9 mouse cellular contexts compared by ENCODE assay signal in genomic region chr10:79928907-79929701, GRCm38 (mm10). TPM values are rescaled to one million over a fixed set of nuclear protein-coding genes. Genes with fewer than 3 reads are reported as not detected.
DNase-seq lines count a peak whose midpoint lies in the region; ATAC-seq and TF ChIP-seq lines count a peak whose summit lies in the region.
"Had no signal": no experiment of that assay in that cellular context is flagged by ENCODE, and none has a peak within 500 bp of the region (broad histone marks: within the 10 kb centered on the region; RNA-seq: fewer than 3 reads in every experiment).

No protein-coding gene starts in this region.

- H3K27me3 ChIP-seq in lung, embryonic 14.5 days (ENCODE audit: insufficient read depth, low read length), result no peaks in the 10 kb centered on the region
- peaks cover 2% of the 10 kb centered on the region for H3K27me3 ChIP-seq in limb, embryonic 12.5 days

- H3K4me2 ChIP-seq in lung, embryonic 14.5 days, result peak overlapping the region; percentile 98
- H3K4me2 ChIP-seq in limb, embryonic 12.5 days, result peak overlapping the region; percentile 87

- peaks cover 30% of the 10 kb centered on the region for H3K36me3 ChIP-seq in lung, embryonic 14.5 days (ENCODE audit: insufficient read depth)
- H3K36me3 ChIP-seq in limb, embryonic 12.5 days, result peaks cover 39% of the 10 kb centered on the region

- 21% methylated on average over 9 of the region's 9 CpGs for WGBS in lung, embryonic 14.5 days
- WGBS in lung, adult 2 months, result 38% methylated on average over 9 of the region's 9 CpGs
- 9% methylated on average over 9 of the region's 9 CpGs for WGBS in limb, embryonic 12.5 days
- 37% methylated on average over 9 of the region's 9 CpGs for WGBS in olfactory bulb, adult 2 months

- peak overlapping the region; percentile 65 for H3K27ac ChIP-seq in lung, embryonic 14.5 days (ENCODE audit: low read depth)
- peak overlapping the region; percentile 97 for H3K27ac ChIP-seq in limb, embryonic 12.5 days
- no peak overlapping the region for H3K27ac ChIP-seq in olfactory bulb, adult 2 months (ENCODE audit: insufficient read depth, low read depth, low read length)

- TF ChIP-seq POLR2A in lung, adult 2 months (IDR thresholded peaks at IDR 0.05; ENCODE audit: borderline replicate concordance, extremely low read depth, low read depth, low read length), result no peak
- no peak for TF ChIP-seq POLR2A in olfactory bulb, adult 2 months (IDR thresholded peaks at IDR 0.05; ENCODE audit: insufficient read depth, low read depth, low read length)

- H3K4me3 ChIP-seq in lung, embryonic 14.5 days (ENCODE audit: low read depth, low read length), result peak overlapping the region; percentile 94
- no peak overlapping the region for H3K4me3 ChIP-seq in lung, adult 2 months (replicated peaks; ENCODE audit: extremely low read depth, low read depth, low read length)
- peak overlapping the region; percentile 97 for H3K4me3 ChIP-seq in limb, embryonic 12.5 days (replicated peaks)
- peak overlapping the region; percentile 83; the same call in 1 of the 2 replicates for H3K4me3 ChIP-seq in olfactory bulb, adult 2 months (ENCODE audit: insufficient read depth, low read depth, low read length)

- peaks cover 27% of the 10 kb centered on the region for H3K4me1 ChIP-seq in lung, embryonic 14.5 days (ENCODE audit: insufficient read depth)
- H3K4me1 ChIP-seq in lung, adult 2 months (ENCODE audit: control insufficient read depth, insufficient read depth, low read length), result peaks cover 22% of the 10 kb centered on the region
- H3K4me1 ChIP-seq in limb, embryonic 12.5 days (replicated peaks), result peaks cover 69% of the 10 kb centered on the region
- H3K4me1 ChIP-seq in olfactory bulb, adult 2 months (ENCODE audit: control insufficient read depth, insufficient read depth, low read length), result peaks cover 56% of the 10 kb centered on the region

- peak overlapping the region; percentile 36; the same call in 1 of the 2 replicates for H3K9ac ChIP-seq in lung, embryonic 14.5 days
- peak overlapping the region; percentile 90 for H3K9ac ChIP-seq in limb, embryonic 12.5 days (replicated peaks)

- no peak for TF ChIP-seq CTCF in lung, embryonic 14.5 days (IDR thresholded peaks at IDR 0.05; ENCODE audit: low read depth)
- TF ChIP-seq CTCF in lung, adult 2 months (IDR thresholded peaks at IDR 0.05; ENCODE audit: insufficient read depth, low read length), result no peak
- TF ChIP-seq CTCF in olfactory bulb, adult 2 months (IDR thresholded peaks at IDR 0.05; ENCODE audit: insufficient read depth, low read depth, low read length), result no peak

- no peak for ATAC-seq in lung, embryonic 14.5 days (ENCODE audit: insufficient read depth)
- no peak for ATAC-seq in limb, embryonic 12.5 days (ENCODE audit: insufficient number of reproducible peaks, insufficient read depth, low FRiP score, low TSS enrichment, low read depth)
- ATAC-seq in CD4-positive, CD25-positive, alpha-beta regulatory T cell, adult 4 months, result no peak

- peak; percentile 65 for DNase-seq in cerebellum, adult 11-12 months
- no peak for DNase-seq in cerebellum, postnatal 36 days
- DNase-seq in lung, embryonic 14.5 days, result no peak
- DNase-seq in lung, adult 2 months, result no peak
- DNase-seq in right cerebral cortex, adult 18-20 months, result no peak
- DNase-seq: right cerebral cortex, postnatal 14 days had no signal

- no peaks in the 10 kb centered on the region for H3K9me3 ChIP-seq in lung, embryonic 14.5 days (ENCODE audit: low read depth, low read length)
- no peaks in the 10 kb centered on the region for H3K9me3 ChIP-seq in limb, embryonic 12.5 days

RNA-seq across cellular contexts. Expression of gene Arid3a, which starts 2.3 kb away (rescaled TPM):
- polyA plus RNA-seq in lung, embryonic 14.5 days (2014; fragmentation: Nextera tagmentation; extraction: Ambion mirVana), result 5.1 and 5.4 TPM in 2 replicates
- polyA plus RNA-seq in lung, adult 2 months (2012; rRNA removed), result 7.8 and 8.6 TPM in 2 replicates
- polyA plus RNA-seq in limb, embryonic 12.5 days (2016; fragmentation: Nextera tagmentation; extraction: Ambion mirVana), result 8.4 and 8.6 TPM in 2 replicates
- not detected in 2 replicates for polyA plus RNA-seq in olfactory bulb, adult 2 months (2012; ENCODE audit: insufficient read depth, insufficient read length, low replicate concordance, missing spikeins)
- polyA plus RNA-seq in CD4-positive, CD25-positive, alpha-beta regulatory T cell, adult 4 months (2017; shearing (Covaris generic)), result 1 to 10 TPM; 2.7 to 3.3 TPM

RNA-seq across cellular contexts. Expression of gene R3hdm4, which starts 8.1 kb away (rescaled TPM):
- polyA plus RNA-seq in lung, embryonic 14.5 days (2014; fragmentation: Nextera tagmentation; extraction: Ambion mirVana), result 127 and 132 TPM in 2 replicates
- polyA plus RNA-seq in lung, adult 2 months (2012; rRNA removed), result 129 and 162 TPM in 2 replicates
- 149 and 161 TPM in 2 replicates for polyA plus RNA-seq in limb, embryonic 12.5 days (2016; fragmentation: Nextera tagmentation; extraction: Ambion mirVana)
- polyA plus RNA-seq in olfactory bulb, adult 2 months (2012; ENCODE audit: insufficient read depth, insufficient read length, low replicate concordance, missing spikeins), result not detected in 2 replicates
- 100 to 1,000 TPM in 1 of 2 experiments, 10 to 100 TPM in 1; 93.5 to 104 TPM for polyA plus RNA-seq in CD4-positive, CD25-positive, alpha-beta regulatory T cell, adult 4 months (2017; shearing (Covaris generic))

RNA-seq across cellular contexts. Expression of gene Kiss1r, which starts 12.3 kb away (rescaled TPM):
- 0.70 and 1.2 TPM in 2 replicates for polyA plus RNA-seq in lung, embryonic 14.5 days (2014; fragmentation: Nextera tagmentation; extraction: Ambion mirVana)
- polyA plus RNA-seq in lung, adult 2 months (2012; rRNA removed), result 20.9 and 24.4 TPM in 2 replicates
- 1.1 and 1.2 TPM in 2 replicates for polyA plus RNA-seq in limb, embryonic 12.5 days (2016; fragmentation: Nextera tagmentation; extraction: Ambion mirVana)
- not detected in 2 replicates for polyA plus RNA-seq in olfactory bulb, adult 2 months (2012; ENCODE audit: insufficient read depth, insufficient read length, low replicate concordance, missing spikeins)
- under 1 TPM in 1 of 2 experiments, not detected in 1; 0.09 TPM for polyA plus RNA-seq in CD4-positive, CD25-positive, alpha-beta regulatory T cell, adult 4 months (2017; shearing (Covaris generic))

RNA-seq across cellular contexts. Expression of gene Gm26602, which starts 18.4 kb away (rescaled TPM):
- 4.1 TPM in 1 of 2 replicates, not detected in the other for polyA plus RNA-seq in lung, embryonic 14.5 days (2014; fragmentation: Nextera tagmentation; extraction: Ambion mirVana)
- polyA plus RNA-seq in lung, adult 2 months (2012; rRNA removed), result not detected in 2 replicates
- 5.5 and 21.1 TPM in 2 replicates for polyA plus RNA-seq in limb, embryonic 12.5 days (2016; fragmentation: Nextera tagmentation; extraction: Ambion mirVana)
- not detected in 2 replicates for polyA plus RNA-seq in olfactory bulb, adult 2 months (2012; ENCODE audit: insufficient read depth, insufficient read length, low replicate concordance, missing spikeins)
- polyA plus RNA-seq in CD4-positive, CD25-positive, alpha-beta regulatory T cell, adult 4 months (2017; shearing (Covaris generic)), result not detected

RNA-seq across cellular contexts. Expression of gene Med16, which starts 20.4 kb away (rescaled TPM):
- polyA plus RNA-seq in lung, embryonic 14.5 days (2014; fragmentation: Nextera tagmentation; extraction: Ambion mirVana), result 55.5 and 58.7 TPM in 2 replicates
- polyA plus RNA-seq in lung, adult 2 months (2012; rRNA removed), result 76.2 and 79.1 TPM in 2 replicates
- 50.8 and 53.7 TPM in 2 replicates for polyA plus RNA-seq in limb, embryonic 12.5 days (2016; fragmentation: Nextera tagmentation; extraction: Ambion mirVana)
- not detected in 2 replicates for polyA plus RNA-seq in olfactory bulb, adult 2 months (2012; ENCODE audit: insufficient read depth, insufficient read length, low replicate concordance, missing spikeins)
- 1 to 10 TPM; 5.0 to 7.7 TPM for polyA plus RNA-seq in CD4-positive, CD25-positive, alpha-beta regulatory T cell, adult 4 months (2017; shearing (Covaris generic))

Comparison
In these comparisons a context has a peak if more than half of its experiments do, and no peak if none do; other contexts are left out.
1. RNA of gene Kiss1r, which starts 12.3 kb away (polyA plus RNA-seq): 20.9 to 24.4 TPM in lung, adult 2 months; 0.70 to 1.2 TPM in lung, embryonic 14.5 days, 1.1 to 1.2 TPM in limb, embryonic 12.5 days, 0.09 TPM in CD4-positive, CD25-positive, alpha-beta regulatory T cell, adult 4 months and not detected in olfactory bulb, adult 2 months; every median in the first group is over 10 times any median in the second.